Mouse (Mus musculus) embryonic fibroblast, embryonic 13.5 days (primary cell): ENCODE measurements around the gene 2300009A05Rik. TPM values are rescaled to one million over a fixed set of nuclear protein-coding genes. Genes with fewer than 3 reads are reported as not detected.

Source experiments
- H3K27ac ChIP-seq: 2 replicates; pipeline ENCODE4 v1.5.1; 2012; ENCODE audit warnings: low read length, control low read depth, inconsistent platforms; ENCODE audit not compliant: insufficient read depth
- H3K4me1 ChIP-seq: 2 replicates; pipeline ENCODE4 v1.6.1; 2011; ENCODE audit warnings: low read length; ENCODE audit not compliant: control insufficient read depth, insufficient read depth
- H3K4me3 ChIP-seq: 2 replicates; pipeline ENCODE4 v1.5.1; 2011; ENCODE audit warnings: mild to moderate bottlenecking, control low read depth, low read length; ENCODE audit not compliant: insufficient read depth
- CTCF ChIP-seq: IDR thresholded peaks from 2 replicates; pipeline ENCODE4 v1.5.1; 2011; ENCODE audit warnings: mild to moderate bottlenecking, control low read depth, low read length, moderate library complexity, borderline replicate concordance; ENCODE audit not compliant: insufficient read depth
- POLR2A ChIP-seq: IDR thresholded peaks from 2 replicates; pipeline ENCODE4 v1.6.1; 2011; ENCODE audit warnings: low read depth, mild to moderate bottlenecking, control low read depth, low read length, moderate library complexity
- polyA plus RNA-seq: library from polyadenylated mRNA; stranded (reverse); fragments of >200 nt; gene quantifications from 2 replicates; pipeline ENCODE4 v1.2.4, GENCODE M21; 2011; ENCODE audit warnings: low read depth; ENCODE audit not compliant: missing spikeins, insufficient read length

The 2300009A05Rik gene
- polyA plus RNA-seq: 12.0 and 14.4 TPM in 2 replicates

DNA sequence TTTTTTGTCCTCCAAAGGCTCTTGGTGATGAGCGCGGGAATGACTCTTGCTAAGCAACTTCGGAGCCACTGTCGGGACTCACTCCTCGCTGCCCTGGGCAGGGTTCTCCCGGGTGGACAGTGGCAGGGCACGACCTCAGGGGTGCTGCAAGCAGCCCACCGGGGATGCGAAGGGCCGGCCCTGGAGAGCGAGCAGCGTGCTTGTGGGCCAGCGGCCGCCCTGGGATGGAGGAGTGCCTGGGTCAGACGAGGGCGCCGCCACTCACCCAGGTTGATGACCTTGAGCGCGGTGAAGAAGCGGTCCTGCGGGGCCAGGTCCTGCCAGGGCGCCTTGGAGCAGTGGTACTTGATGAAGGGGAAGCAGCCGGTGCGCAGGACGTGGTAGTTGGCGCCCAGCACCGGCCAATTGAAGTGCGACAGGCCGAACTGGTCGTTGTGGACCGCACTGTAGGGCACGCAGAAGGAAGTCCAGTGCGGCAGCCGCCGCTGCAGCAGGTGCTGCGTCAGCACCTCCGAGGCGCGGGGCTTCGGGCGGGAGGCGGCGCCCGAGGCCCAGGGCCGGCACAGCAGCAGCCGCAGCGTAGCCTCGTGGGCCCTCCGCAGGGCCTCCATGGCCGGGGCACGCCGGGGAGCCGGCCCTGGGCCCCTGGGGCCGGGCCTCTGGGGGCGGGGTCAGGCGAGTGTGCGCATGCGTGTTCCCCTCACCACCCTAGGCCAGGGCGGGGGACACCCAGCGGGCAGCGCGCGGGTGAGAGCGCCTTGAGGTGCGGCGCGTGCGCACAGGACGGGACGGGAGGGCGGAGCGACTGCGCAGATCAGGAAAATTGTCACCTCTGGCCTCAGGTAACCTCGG is at the start of gene 2300009A05Rik:
TSS of gene 2300009A05Rik (minus strand) at position 636 of the 852 bp plus-strand sequence.
- no peaks in the 10 kb centered on the region for H3K4me1 ChIP-seq
- H3K27ac ChIP-seq: peak within 1 kb of the TSS; percentile 32
- peak within 1 kb of the TSS; percentile 96 for H3K4me3 ChIP-seq
- TF ChIP-seq POLR2A (peak; percentile 87), CTCF (no peak)

DNA sequence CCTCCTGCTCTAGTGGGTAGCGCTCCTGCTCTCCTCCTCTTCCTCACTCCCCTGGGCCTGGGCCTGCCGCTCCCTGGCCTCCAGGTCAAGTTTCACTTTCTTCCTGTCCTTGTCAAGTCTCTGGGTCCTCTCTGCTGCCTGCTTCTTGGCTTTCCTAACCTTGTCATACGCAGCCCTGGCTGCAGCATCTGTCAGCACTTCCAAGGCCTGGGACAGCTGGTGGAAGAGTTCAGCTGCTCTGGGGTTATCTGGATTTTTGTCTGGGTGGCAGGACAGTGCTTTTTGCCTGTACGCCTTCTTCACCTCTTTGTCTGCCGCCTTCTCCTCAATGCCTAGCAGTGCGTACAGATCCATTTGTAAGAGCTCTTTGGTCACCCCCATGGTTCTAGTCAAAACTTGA is 44.6 kb upstream of the 2300009A05Rik start:
- TF ChIP-seq POLR2A: no peak
- no peak for TF ChIP-seq CTCF
- Histone ChIP-seq H3K4me3 (no peak overlapping the region), H3K27ac (no peak overlapping the region), H3K4me1 (no peaks in the 10 kb centered on the region)

DNA sequence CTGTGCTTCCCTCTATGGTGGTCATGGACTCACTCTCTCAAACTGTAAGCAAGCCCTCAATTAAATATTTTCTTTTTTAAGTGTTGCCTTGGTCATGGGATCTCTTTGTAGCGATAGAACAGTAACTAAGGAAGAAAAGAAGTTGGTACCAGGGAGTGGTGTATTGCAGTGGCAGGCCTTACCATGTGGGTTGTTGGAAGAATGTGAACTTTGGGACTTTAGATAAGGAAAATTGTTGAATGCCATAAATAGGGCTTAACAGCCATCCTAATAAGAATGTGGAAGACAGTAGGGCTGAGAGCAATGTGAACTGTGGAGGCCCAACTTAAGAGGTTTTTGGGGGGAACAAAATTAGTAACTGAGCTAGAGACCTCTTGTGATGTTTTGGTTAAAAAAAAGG is 31.6 kb upstream of the 2300009A05Rik start:
- Histone ChIP-seq H3K4me3 (no peak overlapping the region), H3K4me1 (no peaks in the 10 kb centered on the region), H3K27ac (no peak overlapping the region)
- no peak for TF ChIP-seq CTCF
- no peak for TF ChIP-seq POLR2A

DNA sequence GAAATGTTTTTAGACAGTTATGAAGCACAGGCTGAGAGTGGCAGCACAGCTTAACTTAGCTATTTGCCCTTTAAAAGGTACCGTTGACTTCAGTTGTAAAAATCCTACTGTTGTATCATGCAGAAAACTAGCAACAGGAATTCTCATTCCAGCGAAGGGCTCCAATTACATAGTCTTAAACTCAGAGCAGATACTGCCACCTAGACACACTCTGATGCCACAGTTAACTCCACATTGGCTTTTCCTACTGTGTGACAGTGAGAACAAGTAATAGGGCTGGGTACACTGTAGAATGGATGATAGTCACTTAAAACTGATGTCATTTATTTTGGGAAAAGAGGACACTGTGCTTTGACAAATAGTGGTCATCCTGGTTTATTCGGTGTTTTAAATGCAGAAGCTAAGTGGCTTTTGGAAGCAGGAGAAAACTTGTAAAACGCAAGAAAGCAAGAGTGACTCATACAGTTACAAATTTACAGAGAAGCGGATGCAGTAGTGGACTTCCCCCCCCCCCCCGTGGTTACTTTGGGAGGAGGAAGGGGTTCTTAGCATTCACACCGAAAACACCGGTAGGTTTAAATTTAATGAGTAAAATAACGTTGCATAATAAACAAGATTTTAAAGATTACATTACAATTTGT is 22.2 kb upstream of the 2300009A05Rik start:
- Histone ChIP-seq H3K4me1 (no peaks in the 10 kb centered on the region; the same call in 1 of the 2 replicates), H3K4me3 (no peak overlapping the region), H3K27ac (no peak overlapping the region)
- TF ChIP-seq POLR2A: no peak
- TF ChIP-seq CTCF: no peak

DNA sequence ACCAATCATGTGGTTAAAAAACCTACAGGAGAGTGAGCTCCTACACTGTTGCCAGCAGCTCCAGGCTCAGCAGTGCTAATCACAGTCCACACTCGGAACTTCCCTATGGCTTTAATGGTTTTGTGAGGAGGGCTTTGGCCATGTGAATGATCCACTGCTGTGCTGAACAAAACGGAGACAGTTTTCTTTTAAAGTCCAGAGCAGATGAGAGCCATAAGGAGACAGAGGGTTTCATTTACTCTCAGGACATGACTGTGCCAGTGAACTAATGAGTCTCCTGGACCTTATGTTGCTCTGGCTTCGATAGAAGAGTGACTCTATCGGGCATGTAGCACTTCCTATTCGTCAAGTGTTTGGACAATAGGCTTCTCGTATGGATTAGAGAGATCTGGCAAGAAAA is 21.4 kb upstream of the 2300009A05Rik start:
- no peaks in the 10 kb centered on the region; the same call in 1 of the 2 replicates for H3K4me1 ChIP-seq
- TF ChIP-seq POLR2A: no peak
- TF ChIP-seq CTCF: no peak
- no peak overlapping the region for H3K4me3 ChIP-seq
- no peak overlapping the region for H3K27ac ChIP-seq

DNA sequence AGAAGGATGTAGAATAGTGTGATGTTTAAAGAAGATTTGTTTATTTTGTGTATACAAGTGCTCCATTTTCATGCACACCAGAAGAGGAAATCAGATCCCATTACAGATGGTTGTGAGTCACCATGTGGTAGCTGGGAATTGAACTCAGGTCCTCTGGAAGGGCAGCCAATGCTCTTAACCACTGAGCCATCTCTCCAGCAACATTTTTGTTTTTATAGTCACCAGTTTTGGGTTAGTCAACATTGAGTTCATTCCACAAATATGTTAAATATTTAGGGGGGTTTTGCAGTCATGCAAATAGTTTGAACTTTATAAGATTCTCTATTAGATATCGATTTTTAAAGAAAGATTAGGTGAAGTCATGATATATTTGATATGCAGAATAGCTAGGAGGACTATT is 1.1 kb upstream of the 2300009A05Rik start:
- no peaks in the 10 kb centered on the region for H3K4me1 ChIP-seq
- no peak for TF ChIP-seq CTCF
- TF ChIP-seq POLR2A: no peak

DNA sequence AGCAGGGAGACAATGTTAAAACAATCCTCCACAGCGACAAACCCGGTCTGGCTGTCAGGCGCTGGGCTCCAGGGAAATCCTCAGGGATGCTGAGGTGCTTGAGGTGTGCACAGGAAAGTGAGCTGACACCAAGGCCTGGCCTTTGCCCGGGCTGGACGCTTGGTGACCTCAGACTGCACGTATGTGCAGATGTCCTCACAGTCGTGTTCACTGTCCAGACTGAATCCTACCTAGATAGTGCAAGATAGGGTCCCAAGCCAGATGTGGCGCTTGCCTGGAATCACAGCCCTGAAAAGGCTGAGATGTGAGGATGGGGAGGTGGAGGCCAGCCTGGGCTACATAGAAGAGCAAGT is 393 bp upstream of the 2300009A05Rik start:
- Histone ChIP-seq H3K27ac (peak overlapping the region; percentile 32), H3K4me1 (no peaks in the 10 kb centered on the region), H3K4me3 (peak overlapping the region; percentile 46)
- TF ChIP-seq POLR2A (no peak), CTCF (no peak)

More for the DNA sequence above, 1.1 kb upstream of the 2300009A05Rik start:
- H3K4me3 ChIP-seq: no peak overlapping the region
- H3K27ac ChIP-seq: no peak overlapping the region

DNA sequence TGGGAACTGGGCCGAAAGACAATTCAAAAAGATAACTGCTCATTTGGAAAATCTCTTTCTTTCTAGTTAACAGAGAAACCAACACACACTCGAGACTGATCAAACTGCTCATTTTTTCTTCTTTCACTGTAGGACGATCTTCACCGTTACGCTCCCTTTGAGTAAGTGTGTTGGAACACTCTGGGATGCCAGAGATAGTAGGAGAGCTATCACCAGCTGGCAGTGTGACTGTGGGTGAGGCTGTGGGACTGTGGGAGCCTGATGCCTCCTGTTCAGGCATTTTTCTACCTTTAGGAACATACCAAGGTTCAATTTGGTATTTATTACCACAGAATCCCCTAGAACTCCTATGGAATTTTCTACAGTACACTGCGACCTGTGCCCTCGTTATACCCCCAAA is 3.4 kb downstream of the 2300009A05Rik start:
- H3K4me3 ChIP-seq: no peak overlapping the region
- TF ChIP-seq POLR2A: no peak
- no peak overlapping the region for H3K27ac ChIP-seq
- no peaks in the 10 kb centered on the region for H3K4me1 ChIP-seq

DNA sequence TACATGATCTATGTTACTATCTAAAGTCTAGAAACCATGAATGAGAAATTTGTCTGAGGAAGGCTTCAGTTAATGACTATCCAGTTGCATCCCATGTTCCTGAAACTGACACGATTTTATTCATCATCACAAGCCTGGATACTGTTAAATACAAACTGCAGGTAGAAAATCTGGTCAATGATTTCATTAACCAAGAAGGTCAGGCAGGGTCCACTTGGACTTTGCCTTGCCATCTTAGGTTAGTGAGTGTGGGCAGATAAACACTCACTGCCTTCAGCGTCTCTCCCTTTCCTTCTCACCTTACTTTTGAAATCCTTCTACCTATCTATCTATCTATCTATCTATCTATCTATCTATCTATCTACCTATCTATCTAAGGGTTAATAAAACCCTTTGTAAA is 7.7 kb downstream of the 2300009A05Rik start:
- no peak overlapping the region for H3K27ac ChIP-seq
- no peaks in the 10 kb centered on the region for H3K4me1 ChIP-seq
- TF ChIP-seq CTCF (no peak), POLR2A (no peak)
- no peak overlapping the region for H3K4me3 ChIP-seq

DNA sequence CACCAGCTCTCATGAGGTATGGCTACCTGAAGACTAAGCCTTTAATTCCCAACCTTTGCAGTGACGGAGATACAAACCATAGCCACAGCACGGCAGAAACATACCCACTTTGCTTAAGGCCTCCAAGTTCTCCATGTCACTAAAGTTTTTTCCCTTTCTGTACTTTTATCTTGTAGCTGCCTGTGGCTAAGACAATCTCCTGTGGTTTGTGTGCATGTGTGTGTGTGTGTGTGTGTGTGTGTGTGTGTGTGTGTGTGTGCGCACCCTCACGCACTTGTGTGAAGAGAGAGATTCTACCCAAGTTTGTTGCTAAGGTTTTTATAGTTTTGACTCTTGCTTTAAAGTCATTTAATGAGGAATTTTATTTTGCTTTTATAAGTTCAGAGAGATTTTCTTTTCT is 16.3 kb downstream of the 2300009A05Rik start:
- H3K4me3 ChIP-seq: no peak overlapping the region
- TF ChIP-seq CTCF (no peak), POLR2A (no peak)

More for the DNA sequence above, 16.3 kb downstream of the 2300009A05Rik start:
- no peak overlapping the region for H3K27ac ChIP-seq
- no peaks in the 10 kb centered on the region for H3K4me1 ChIP-seq
